Mouse (Mus musculus): ENCODE data around the gene Ube2b. TPM values are rescaled to one million over a fixed set of nuclear protein-coding genes. Genes with fewer than 3 reads are reported as not detected.

Ube2b gene
- polyA plus RNA-seq, 1 experiment from 2014 or later, result 193 TPM

DNA sequence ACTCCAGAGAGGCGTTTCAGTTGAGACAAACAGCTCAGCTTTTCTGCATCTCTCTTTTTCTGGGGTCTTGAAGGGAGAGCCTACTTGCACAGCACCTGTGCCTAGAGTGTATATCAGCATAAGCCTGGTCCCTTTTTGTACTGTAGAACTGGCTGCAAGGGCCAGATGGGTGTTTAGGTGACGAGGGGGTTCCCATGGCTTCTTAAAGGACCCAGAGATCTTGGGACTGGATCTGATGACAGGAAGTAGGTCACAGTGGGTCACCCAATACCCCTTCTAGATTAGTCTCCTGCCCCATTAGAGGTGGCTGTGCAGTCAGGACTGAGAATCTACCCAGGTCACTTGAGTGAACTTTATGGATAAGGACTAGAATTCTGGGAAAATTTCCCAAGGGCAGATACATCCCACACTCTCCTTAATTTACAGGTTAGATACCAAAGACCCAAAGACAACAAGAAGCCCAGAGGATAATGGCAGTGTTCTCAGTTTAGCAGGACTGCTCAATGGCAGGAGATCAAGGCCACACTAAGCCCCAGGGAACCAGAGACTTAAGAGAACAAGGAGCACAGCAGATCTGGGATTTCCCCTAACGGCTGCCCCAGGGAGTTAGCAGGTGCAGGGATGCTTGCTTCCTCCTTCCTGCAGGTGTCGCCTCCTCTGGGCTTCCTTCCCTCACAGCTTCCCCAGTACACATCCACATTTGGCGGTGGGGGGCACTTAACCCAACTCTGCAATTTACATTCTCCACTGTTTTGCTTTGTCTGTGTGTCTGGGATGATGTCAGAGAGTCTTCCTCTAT is 64.7 kb downstream of the Ube2b start:
- Histone ChIP-seq H3K36me3 (ENCODE audit: control insufficient read depth, insufficient read depth, low read length) (no peaks in the 10 kb centered on the region), H3K27me3 (ENCODE audit: control insufficient read depth, insufficient read depth, low read length) (no peaks in the 10 kb centered on the region), H3K4me2 (ENCODE audit: low read length) (no peak overlapping the region), H3K4me1 (ENCODE audit: control insufficient read depth in 2 of 2, insufficient read depth in 2 of 2, low read length in 2 of 2) (peaks cover 3 to 6% of the 10 kb centered on the region in 2 experiments; a peak in 3 of 4 replicates), H3K27ac (replicated peaks in 1 of 2; ENCODE audit: control insufficient read depth in 1 of 2, insufficient read depth in 1 of 2, low read depth in 2 of 2, low read length in 2 of 2) (no peak overlapping the region), H3K9ac (ENCODE audit: low read length) (no peak overlapping the region), H3K9me3 (ENCODE audit: control insufficient read depth, low read length) (no peaks in the 10 kb centered on the region), H3K4me3 (ENCODE audit: control insufficient read depth in 1 of 2, insufficient read depth in 1 of 2, low read depth in 1 of 2, low read length in 2 of 2) (no peak overlapping the region)
- ATAC-seq (ENCODE audit: insufficient number of reproducible peaks, insufficient read depth, low FRiP score, low read depth), result no peak
- 47% methylated on average over 5 of the region's 5 CpGs for WGBS

Other genes with a start within 250 kb of the Ube2b start
- gene Sec24a, start 237.1 kb downstream of the Ube2b start, polyA plus RNA-seq (2014; fragmentation: Nextera tagmentation; extraction: Ambion mirVana), result 12.0 and 12.3 TPM in 2 replicates
- gene Sar1b, start 237.1 kb downstream of the Ube2b start, polyA plus RNA-seq (2014; fragmentation: Nextera tagmentation; extraction: Ambion mirVana), result 140 and 148 TPM in 2 replicates
- 0.43 and 0.61 TPM in 2 replicates for gene Jade2, start 143.1 kb downstream of the Ube2b start, polyA plus RNA-seq (2014; fragmentation: Nextera tagmentation; extraction: Ambion mirVana)
- 68.5 and 69.3 TPM in 2 replicates for gene Cdkn2aipnl, start 33.1 kb downstream of the Ube2b start, polyA plus RNA-seq (2014; fragmentation: Nextera tagmentation; extraction: Ambion mirVana)
- 9.1 and 10.1 TPM in 2 replicates for gene Cdkl3, start 3.5 kb upstream of the Ube2b start, polyA plus RNA-seq (2014; fragmentation: Nextera tagmentation; extraction: Ambion mirVana)
- 81.1 and 86.7 TPM in 2 replicates for gene Ppp2ca, start 97.9 kb upstream of the Ube2b start, polyA plus RNA-seq (2014; fragmentation: Nextera tagmentation; extraction: Ambion mirVana)
- not detected in 2 replicates for gene Olfr1373, start 144.8 kb upstream of the Ube2b start, polyA plus RNA-seq (2014; fragmentation: Nextera tagmentation; extraction: Ambion mirVana)
- gene Olfr1371, start 213.2 kb upstream of the Ube2b start, polyA plus RNA-seq (2014; fragmentation: Nextera tagmentation; extraction: Ambion mirVana), result not detected in 2 replicates
- gene Skp1a, start 231.2 kb upstream of the Ube2b start, polyA plus RNA-seq (2014; fragmentation: Nextera tagmentation; extraction: Ambion mirVana), result 468 and 534 TPM in 2 replicates

Measured in heart, embryonic 14.5 days (tissue).